Mouse (Mus musculus): Measurements from ENCODE around the gene Trmu. TPM values are rescaled to one million over a fixed set of nuclear protein-coding genes. Genes with fewer than 3 reads are reported as not detected.
A peak's percentile ranks its signal among the peaks of the same experiment; 100 is the strongest.

The Trmu gene
- polyA plus RNA-seq, 1 experiment from 2014 or later: 39.7 TPM

DNA sequence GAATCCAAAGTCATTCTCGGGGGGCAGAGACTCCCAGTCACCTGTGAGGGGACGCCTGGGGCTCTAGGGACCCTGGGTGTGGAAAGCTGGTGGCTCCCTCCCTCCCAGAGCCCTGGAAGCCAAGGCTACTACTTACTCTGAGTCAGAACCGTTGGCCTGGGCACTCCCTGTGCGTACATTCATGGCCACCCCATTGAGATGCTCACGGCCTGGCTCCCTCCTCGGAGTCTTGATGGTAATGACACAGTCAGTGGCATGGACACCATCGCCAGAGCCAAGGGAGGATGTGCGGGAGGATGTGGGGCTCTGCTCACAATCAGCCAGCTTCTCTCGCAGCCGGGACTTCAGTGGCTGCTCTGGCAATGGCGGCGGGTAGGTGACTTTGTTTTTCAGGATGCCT is 21.7 kb downstream of the Trmu start:
- 88% methylated on average over 12 of the region's 12 CpGs for WGBS
- Histone ChIP-seq H3K9me3 (no peaks in the 10 kb centered on the region), H3K36me3 (replicated peaks) (peaks cover 90% of the 10 kb centered on the region)

DNA sequence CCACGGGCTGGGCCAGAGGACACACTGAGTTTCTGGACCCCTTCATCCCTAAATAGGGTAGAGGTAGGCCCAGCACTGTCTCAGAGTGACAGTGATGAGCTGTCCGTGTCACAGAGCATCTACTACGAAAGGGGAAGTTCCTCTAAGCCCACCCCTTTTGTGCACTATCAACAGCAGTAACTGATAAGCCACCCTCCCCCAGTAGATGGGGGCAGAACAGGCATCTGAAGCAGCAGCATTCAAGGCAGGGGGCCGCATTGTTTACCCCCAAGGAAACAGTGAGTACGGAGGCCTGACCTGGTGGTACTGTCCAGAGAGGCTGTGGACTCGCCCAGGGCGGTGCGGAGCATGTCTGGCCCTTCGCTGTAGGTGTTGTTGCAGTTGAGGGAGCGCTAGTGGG is 23.4 kb downstream of the Trmu start:
- 82% methylated on average over 10 of the region's 10 CpGs for WGBS
- no peak for DNase-seq (ENCODE audit: extremely low spot score, low spot score)
- no peak overlapping the region for H3K4me3 ChIP-seq
- peaks cover 74% of the 10 kb centered on the region for H3K36me3 ChIP-seq (replicated peaks)
- no peaks in the 10 kb centered on the region for H3K27me3 ChIP-seq (ENCODE audit: poor library complexity, severe bottlenecking)
- H3K9me3 ChIP-seq: no peaks in the 10 kb centered on the region
- peaks cover 10% of the 10 kb centered on the region for H3K4me1 ChIP-seq
- no peak overlapping the region for H3K27ac ChIP-seq

More for the DNA sequence above, 21.7 kb downstream of the Trmu start:
- H3K4me3 ChIP-seq: no peak overlapping the region
- no peaks in the 10 kb centered on the region for H3K27me3 ChIP-seq (ENCODE audit: poor library complexity, severe bottlenecking)
- no peak overlapping the region for H3K27ac ChIP-seq
- H3K4me1 ChIP-seq: peaks cover 10% of the 10 kb centered on the region
- DNase-seq (ENCODE audit: extremely low spot score, low spot score): no peak

DNA sequence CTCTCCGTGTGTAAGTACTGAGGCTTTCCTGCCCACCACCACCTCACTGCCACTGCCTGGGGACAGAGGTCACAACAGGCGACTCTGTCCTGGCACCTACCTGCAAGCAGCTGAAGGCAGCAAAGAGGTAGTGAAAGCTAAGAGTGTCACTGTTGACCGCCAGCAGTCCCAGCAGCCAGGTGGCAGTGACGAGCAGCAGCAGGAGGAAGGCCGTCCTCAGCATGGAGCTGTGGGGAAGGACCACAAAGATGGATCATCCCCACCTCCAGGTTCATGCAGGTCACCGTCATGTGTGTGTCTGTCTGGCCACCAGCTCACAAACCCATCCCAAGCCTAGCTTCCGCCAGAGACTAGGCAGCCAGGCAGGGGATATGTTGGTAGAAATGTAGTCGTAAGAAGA is 24.7 kb downstream of the Trmu start:
- Histone ChIP-seq H3K4me3 (no peak overlapping the region), H3K27me3 (ENCODE audit: poor library complexity, severe bottlenecking) (no peaks in the 10 kb centered on the region), H3K4me1 (peaks cover 10% of the 10 kb centered on the region), H3K27ac (no peak overlapping the region), H3K9me3 (no peaks in the 10 kb centered on the region), H3K36me3 (replicated peaks) (peaks cover 69% of the 10 kb centered on the region)
- no peak for DNase-seq (ENCODE audit: extremely low spot score, low spot score)
- WGBS: 73% methylated on average over 8 of the region's 8 CpGs

DNA sequence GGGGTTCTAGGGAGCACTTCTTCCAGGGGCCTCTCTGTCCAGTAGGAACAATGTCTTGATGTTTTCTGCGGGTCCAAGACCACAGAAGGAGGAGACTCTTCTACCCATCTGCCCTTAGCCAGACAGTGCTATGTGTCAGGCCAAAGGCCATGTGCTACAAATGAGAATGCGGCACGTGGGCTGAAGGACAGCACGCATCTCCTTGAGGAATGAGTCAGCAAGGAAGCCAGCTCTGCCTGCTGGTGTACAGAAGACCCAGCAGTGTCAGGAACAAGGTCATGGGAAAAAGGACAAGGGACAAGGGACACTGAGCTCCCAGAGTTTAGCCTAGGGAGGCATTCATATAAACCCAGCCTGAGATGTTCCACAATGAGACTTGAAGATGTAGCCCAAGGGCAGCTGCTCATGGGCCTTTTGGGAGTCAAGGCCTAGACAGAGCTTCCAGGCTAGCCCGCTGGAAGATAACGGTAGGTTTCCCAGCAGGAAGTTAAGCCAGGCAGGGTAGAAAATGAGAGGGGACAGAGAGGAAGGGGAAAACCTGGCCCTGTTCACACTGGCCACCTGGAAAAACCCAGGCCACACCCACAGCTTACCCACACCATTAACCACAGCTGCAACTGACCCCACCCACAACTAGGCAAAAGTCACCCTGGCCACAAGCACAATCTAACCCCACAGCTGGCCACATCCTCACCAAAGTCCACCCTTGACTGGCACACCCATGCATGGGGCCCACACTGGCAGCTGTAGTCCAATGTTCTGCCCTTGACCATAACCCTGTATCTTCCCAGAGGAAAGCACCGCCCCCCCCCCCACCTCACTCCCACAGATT is 29.8 kb downstream of the Trmu start:
- H3K36me3 ChIP-seq (replicated peaks): peaks cover 22% of the 10 kb centered on the region
- WGBS: 87% methylated on average over 7 of the region's 7 CpGs

DNA sequence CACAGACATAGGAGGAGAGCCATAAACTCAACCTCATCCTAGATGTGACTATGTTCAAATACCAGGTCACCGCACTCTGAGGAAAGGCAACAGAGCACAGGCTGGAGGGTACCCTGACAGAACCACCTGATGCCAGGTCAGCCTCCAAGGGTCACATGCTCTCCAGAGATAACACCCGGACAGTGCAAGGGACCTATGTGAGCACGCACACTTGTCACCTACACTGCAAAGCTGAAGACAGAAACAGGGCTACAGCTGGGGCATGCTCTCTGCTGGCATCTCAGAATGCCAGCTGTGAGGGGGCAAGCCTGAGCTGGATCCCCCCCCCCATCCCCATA is 30.3 kb downstream of the Trmu start:
- Histone ChIP-seq H3K9me3 (no peaks in the 10 kb centered on the region), H3K27ac (no peak overlapping the region), H3K27me3 (ENCODE audit: poor library complexity, severe bottlenecking) (no peaks in the 10 kb centered on the region), H3K4me1 (no peaks in the 10 kb centered on the region), H3K36me3 (replicated peaks) (peaks cover 21% of the 10 kb centered on the region), H3K4me3 (no peak overlapping the region)
- no peak for DNase-seq (ENCODE audit: extremely low spot score, low spot score)
- WGBS: 97% methylated on average over 3 of the region's 3 CpGs

More for the DNA sequence above, 29.8 kb downstream of the Trmu start:
- H3K27me3 ChIP-seq (ENCODE audit: poor library complexity, severe bottlenecking): no peaks in the 10 kb centered on the region
- no peak overlapping the region for H3K4me3 ChIP-seq
- H3K27ac ChIP-seq: no peak overlapping the region
- DNase-seq (ENCODE audit: extremely low spot score, low spot score): no peak
- no peaks in the 10 kb centered on the region for H3K9me3 ChIP-seq
- no peaks in the 10 kb centered on the region for H3K4me1 ChIP-seq

DNA sequence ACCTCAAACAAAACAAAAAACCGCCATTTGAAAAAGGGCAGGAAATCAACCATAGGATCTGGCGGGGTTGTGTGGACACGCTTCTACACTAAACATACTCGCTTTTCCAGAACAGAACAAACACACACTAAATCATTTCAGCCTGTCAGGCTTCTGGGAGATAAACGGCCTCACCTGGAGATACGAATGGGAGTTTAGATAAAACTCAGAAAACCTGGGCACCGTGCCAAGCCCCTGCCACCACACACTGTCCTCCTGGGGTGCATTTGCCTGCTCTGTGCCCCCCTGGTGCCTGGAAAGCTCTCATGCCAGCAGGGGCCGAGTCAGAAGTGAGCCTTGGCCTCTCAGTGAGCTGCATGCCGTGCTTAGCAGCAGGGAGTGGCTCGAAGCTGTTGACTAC is 30.8 kb downstream of the Trmu start:
- no peak for DNase-seq (ENCODE audit: extremely low spot score, low spot score)
- WGBS: 79% methylated on average over 10 of the region's 10 CpGs
- H3K27ac ChIP-seq: no peak overlapping the region
- no peaks in the 10 kb centered on the region for H3K4me1 ChIP-seq
- no peak overlapping the region for H3K4me3 ChIP-seq
- H3K9me3 ChIP-seq: no peaks in the 10 kb centered on the region
- no peaks in the 10 kb centered on the region for H3K27me3 ChIP-seq (ENCODE audit: poor library complexity, severe bottlenecking)
- H3K36me3 ChIP-seq (replicated peaks): peaks cover 22% of the 10 kb centered on the region

DNA sequence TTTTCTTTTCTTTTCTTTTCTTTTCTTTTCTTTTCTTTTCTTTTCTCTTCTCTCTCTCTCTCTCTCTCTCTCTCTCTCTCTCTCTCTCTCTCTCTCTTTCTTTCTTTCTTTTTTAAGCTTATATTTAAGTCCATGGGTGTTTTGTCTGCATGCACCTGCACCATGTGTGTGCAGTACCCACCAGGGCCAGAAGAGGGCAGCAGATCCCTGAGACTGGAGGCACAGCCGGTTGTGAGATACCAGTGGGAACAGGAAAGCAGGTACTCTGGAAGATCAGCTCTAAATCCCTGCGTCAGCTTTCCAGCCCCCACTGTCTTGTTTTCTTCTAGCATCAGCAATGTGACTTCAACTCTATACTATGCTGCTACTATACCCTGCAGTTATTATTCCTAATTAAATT is 34.5 kb downstream of the Trmu start:
- Histone ChIP-seq H3K9me3 (peaks cover 5% of the 10 kb centered on the region; the same call in 1 of the 2 replicates), H3K4me1 (no peaks in the 10 kb centered on the region), H3K4me3 (no peak overlapping the region), H3K36me3 (replicated peaks) (peaks cover 41% of the 10 kb centered on the region), H3K27ac (no peak overlapping the region), H3K27me3 (ENCODE audit: poor library complexity, severe bottlenecking) (no peaks in the 10 kb centered on the region)
- WGBS: 32% methylated on average over 2 of the region's 2 CpGs
- peak; percentile 84 for DNase-seq (ENCODE audit: extremely low spot score, low spot score)

DNA sequence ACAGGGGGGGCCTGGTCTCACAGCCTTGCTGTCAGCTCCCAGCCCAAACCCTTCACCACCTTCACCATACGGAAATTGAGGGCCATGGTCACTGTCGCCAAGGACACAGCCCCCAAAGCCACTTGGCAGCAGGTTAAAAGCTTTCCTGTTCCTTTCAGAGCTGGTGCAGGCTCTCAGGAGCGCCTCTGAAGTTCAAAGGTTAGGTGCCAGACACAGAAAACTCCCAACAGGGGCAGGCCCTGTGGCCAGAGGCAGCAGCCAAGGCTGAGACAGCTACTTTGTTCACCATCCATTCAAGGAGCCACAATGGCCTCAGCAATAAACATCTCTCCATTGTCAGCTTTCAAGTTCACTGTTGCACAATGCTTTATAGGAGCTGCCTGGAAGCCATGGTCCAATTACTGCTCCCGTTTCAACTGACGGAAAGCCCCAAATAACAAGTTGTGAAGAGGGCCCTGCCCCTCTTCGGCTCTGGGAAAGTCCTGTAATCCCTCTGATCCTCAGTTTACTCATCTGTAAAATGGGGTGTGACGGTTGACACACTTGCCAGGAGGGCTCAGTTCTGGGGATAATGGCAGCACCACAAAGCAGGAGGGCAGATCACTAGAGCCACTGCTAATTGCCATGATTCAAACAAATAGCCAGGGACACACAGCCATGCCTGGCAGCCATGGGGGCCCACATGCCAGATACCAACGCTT is 40.2 kb downstream of the Trmu start:
- Histone ChIP-seq H3K9me3 (peaks cover 5% of the 10 kb centered on the region; the same call in 1 of the 2 replicates), H3K27me3 (ENCODE audit: poor library complexity, severe bottlenecking) (no peaks in the 10 kb centered on the region), H3K27ac (peak overlapping the region; percentile 40; the same call in 1 of the 2 replicates), H3K4me1 (peaks cover 20% of the 10 kb centered on the region), H3K36me3 (replicated peaks) (peaks cover 86% of the 10 kb centered on the region), H3K4me3 (no peak overlapping the region)
- no peak for DNase-seq (ENCODE audit: extremely low spot score, low spot score)
- WGBS: 67% methylated on average over 8 of the region's 8 CpGs

DNA sequence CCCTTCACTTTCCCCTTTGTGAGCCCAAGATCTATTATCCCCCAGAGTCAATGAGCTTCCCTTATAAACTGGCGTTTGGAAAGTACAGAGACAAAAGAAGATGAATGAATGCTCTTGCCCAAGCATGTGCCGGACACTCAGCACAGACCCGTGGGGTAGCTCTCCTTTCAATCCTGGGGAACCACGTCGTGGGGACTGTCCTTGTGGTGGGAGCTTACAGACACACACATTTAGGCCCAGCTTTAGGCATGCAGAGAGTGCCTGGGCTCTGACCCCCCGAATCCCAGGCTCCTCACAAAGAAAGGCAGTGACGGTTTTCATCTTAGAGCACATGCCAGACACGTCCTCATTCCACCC is 40.8 kb downstream of the Trmu start:
- 78% methylated on average over 8 of the region's 8 CpGs for WGBS
- Histone ChIP-seq H3K27me3 (ENCODE audit: poor library complexity, severe bottlenecking) (no peaks in the 10 kb centered on the region), H3K27ac (no peak overlapping the region), H3K36me3 (replicated peaks) (peaks cover 89% of the 10 kb centered on the region), H3K9me3 (peaks cover 5% of the 10 kb centered on the region; the same call in 1 of the 2 replicates), H3K4me1 (peaks cover 20% of the 10 kb centered on the region), H3K4me3 (no peak overlapping the region)
- no peak for DNase-seq (ENCODE audit: extremely low spot score, low spot score)

DNA sequence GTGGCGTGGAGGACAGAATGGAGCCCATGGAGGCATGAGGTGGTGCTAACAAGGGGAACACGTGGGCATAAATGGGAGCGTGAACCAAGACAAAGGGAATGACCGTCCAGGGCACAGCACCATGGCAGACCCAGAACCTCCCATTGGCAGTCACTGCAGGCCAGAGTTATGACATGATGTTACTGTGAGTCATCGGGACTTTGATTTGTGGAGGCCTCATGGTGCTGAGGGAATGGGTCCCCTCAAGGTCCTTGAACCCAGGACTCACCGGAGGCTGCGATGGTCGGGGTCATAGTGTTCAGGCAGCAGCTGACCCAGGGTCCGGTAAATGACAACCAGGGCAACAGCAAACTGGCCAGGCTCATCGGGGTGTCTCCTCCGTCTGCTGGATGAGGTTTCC is 42.7 kb downstream of the Trmu start:
- Histone ChIP-seq H3K4me3 (no peak overlapping the region), H3K4me1 (peaks cover 20% of the 10 kb centered on the region), H3K27ac (no peak overlapping the region), H3K36me3 (replicated peaks) (peaks cover 90% of the 10 kb centered on the region), H3K27me3 (ENCODE audit: poor library complexity, severe bottlenecking) (no peaks in the 10 kb centered on the region), H3K9me3 (no peaks in the 10 kb centered on the region)
- WGBS: 95% methylated on average over 11 of the region's 11 CpGs
- no peak for DNase-seq (ENCODE audit: extremely low spot score, low spot score)

DNA sequence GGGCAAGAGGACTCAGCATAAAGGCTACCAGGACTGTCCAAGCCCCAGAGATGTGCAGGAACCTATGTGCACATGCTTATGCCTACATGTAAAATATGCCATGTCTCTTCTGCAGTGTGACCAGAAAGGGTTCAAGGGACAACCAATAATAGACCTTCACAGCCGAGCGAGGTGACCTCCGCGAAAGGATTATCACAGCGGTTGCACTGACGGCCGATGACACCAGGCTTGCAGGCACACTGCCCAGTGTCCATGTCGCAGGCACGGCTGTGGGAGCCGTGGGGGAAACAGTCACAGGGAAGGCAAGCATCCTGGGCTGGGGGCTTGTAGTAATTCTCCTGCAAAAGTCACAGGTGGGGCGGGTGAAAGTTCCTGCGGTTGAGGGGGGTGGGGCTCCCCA is 49.0 kb downstream of the Trmu start:
- WGBS: 88% methylated on average over 12 of the region's 12 CpGs
- no peaks in the 10 kb centered on the region for H3K9me3 ChIP-seq
- H3K27me3 ChIP-seq (ENCODE audit: poor library complexity, severe bottlenecking): no peaks in the 10 kb centered on the region
- no peak overlapping the region for H3K4me3 ChIP-seq
- peaks cover 85% of the 10 kb centered on the region for H3K36me3 ChIP-seq (replicated peaks)
- H3K27ac ChIP-seq: no peak overlapping the region
- H3K4me1 ChIP-seq: no peaks in the 10 kb centered on the region
- DNase-seq (ENCODE audit: extremely low spot score, low spot score): no peak

DNA sequence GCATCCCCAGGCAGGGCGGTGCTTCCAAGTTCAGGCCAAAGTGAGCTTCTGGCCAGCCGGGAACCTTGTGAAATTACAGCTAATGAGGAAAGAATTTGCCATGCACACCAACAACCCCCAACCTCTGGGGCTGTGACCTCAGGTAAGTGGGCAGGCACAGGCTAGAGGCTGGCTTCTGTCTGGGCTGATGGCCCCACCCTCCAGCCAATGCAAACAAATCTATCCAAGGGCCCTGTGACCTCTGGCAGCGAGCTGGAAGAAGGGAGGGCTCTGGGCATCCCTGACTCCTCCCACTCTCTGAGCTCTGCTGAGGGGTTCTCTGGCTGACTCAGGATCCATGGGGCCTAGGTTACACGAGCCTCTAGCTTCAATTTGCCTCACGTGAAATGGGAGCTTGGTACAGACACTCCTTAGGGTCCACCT is 56.5 kb downstream of the Trmu start:
- H3K9me3 ChIP-seq: no peaks in the 10 kb centered on the region
- peak; percentile 33 for DNase-seq (ENCODE audit: extremely low spot score, low spot score)
- H3K4me1 ChIP-seq: peaks cover 16% of the 10 kb centered on the region
- no peak overlapping the region for H3K4me3 ChIP-seq
- H3K27ac ChIP-seq: peak overlapping the region; percentile 70
- H3K27me3 ChIP-seq (ENCODE audit: poor library complexity, severe bottlenecking): no peaks in the 10 kb centered on the region
- peaks cover 48% of the 10 kb centered on the region for H3K36me3 ChIP-seq (replicated peaks)
- WGBS: 25% methylated on average over 5 of the region's 5 CpGs

Data from forebrain, embryonic 10.5 days (tissue).